Mouse (Mus musculus) E14TG2a.4 (cell line): ENCODE measurements at regions not wholly inside any gene's neighbourhood (a gene's known extent, or its start where the extent isn't known, plus 50 kb on each side); places are given as distances from the start of the nearest gene placed in this dataset.

Experiments
- CTCF ChIP-seq: conservative IDR thresholded peaks from 2 replicates; pipeline ENCODE4 v1.5.1; 2014; ENCODE audit warnings: low read length
- NANOG ChIP-seq: IDR thresholded peaks from 2 replicates; pipeline ENCODE4 v1.6.1; 2014; ENCODE audit warnings: borderline replicate concordance, low read length, mixed read lengths

GRCm38 (mm10) chr3:38567946-38568595 lies 83.4 kb upstream of the Ankrd50 start:
- no peak for TF ChIP-seq CTCF
- TF ChIP-seq NANOG: no peak
